ENCODE assay signal across 21 mouse cellular contexts in genomic region chr9:95256680-95257316, GRCm38 (mm10).
DNase-seq lines count a peak whose midpoint lies in the region; ATAC-seq and TF ChIP-seq lines count a peak whose summit lies in the region.
"Had no signal": no experiment of that assay in that cellular context is flagged by ENCODE, and none has a peak within 500 bp of the region (broad histone marks: within the 10 kb centered on the region; RNA-seq: fewer than 3 reads in every experiment).

No protein-coding gene starts in this region.

- no peaks in the 10 kb centered on the region for H3K4me1 ChIP-seq in lung, adult 2 months (ENCODE audit: control insufficient read depth, insufficient read depth, low read length)
- H3K4me1 ChIP-seq in heart, embryonic 11.5 days (ENCODE audit: control insufficient read depth, insufficient read depth, low read length): no peaks in the 10 kb centered on the region
- H3K4me1 ChIP-seq: limb, embryonic 15.5 days; liver, embryonic 15.5 days had no signal

- TF ChIP-seq POLR2A in lung, adult 2 months (IDR thresholded peaks at IDR 0.05; ENCODE audit: borderline replicate concordance, extremely low read depth, low read depth, low read length): no peak

- peak; percentile 73 for ATAC-seq in frontal cortex, adult (ENCODE audit: low TSS enrichment)
- peak; percentile 80 for ATAC-seq in heart, embryonic 11.5 days (replicated peaks; ENCODE audit: insufficient number of reproducible peaks, low FRiP score, low TSS enrichment)
- ATAC-seq in granulocyte monocyte progenitor cell, adult 5-6 weeks (replicated peaks; ENCODE audit: poor library complexity, severe bottlenecking): no peak
- ATAC-seq: activated CD4-positive, CD25-positive, alpha-beta regulatory T cell, adult 4 months; hindbrain, postnatal 0 days; intestine, postnatal 0 days had no signal

- intact Hi-C loops in heart, postnatal 10 days (cut with DNase I): no loop called here

- H3K36me3 ChIP-seq in heart, embryonic 11.5 days (ENCODE audit: control insufficient read depth, insufficient read depth, low read length): no peaks in the 10 kb centered on the region
- H3K36me3 ChIP-seq: G1E; limb, embryonic 15.5 days; liver, embryonic 15.5 days had no signal

- H3K4me3 ChIP-seq in lung, adult 2 months (replicated peaks; ENCODE audit: extremely low read depth, low read depth, low read length): no peak overlapping the region
- peak overlapping the region; percentile 17; the same call in 1 of the 2 replicates for H3K4me3 ChIP-seq in heart, embryonic 11.5 days (ENCODE audit: low read depth, low read length)
- H3K4me3 ChIP-seq: limb, embryonic 15.5 days; liver, embryonic 15.5 days; megakaryocyte, embryonic 14.5 days had no signal

- TF ChIP-seq CTCF in lung, adult 2 months (IDR thresholded peaks at IDR 0.05; ENCODE audit: insufficient read depth, low read length): no peak

- DNase-seq in frontal cortex, postnatal 25 days (ENCODE audit: low spot score in 2 of 2): no peak
- peak; percentile 7 for DNase-seq in lung, postnatal 10 days
- no peak for DNase-seq in lung, adult 2 months
- peak; percentile 40 to 42 for DNase-seq in heart, postnatal 10 days
- no peak for DNase-seq in spleen, postnatal 14 days (ENCODE audit: low spot score in 2 of 2)
- DNase-seq: adrenal gland, postnatal 14 days; cerebellum, adult 9-11 months; gastrocnemius, postnatal 10 days; kidney, postnatal 10 days; layer of hippocampus, postnatal 36 days; right cerebral cortex, postnatal 25 days had no signal

- H3K9ac ChIP-seq in heart, embryonic 11.5 days (ENCODE audit: low read depth, low read length): no peak overlapping the region
- H3K9ac ChIP-seq: limb, embryonic 15.5 days; liver, embryonic 15.5 days had no signal

- WGBS in lung, adult 2 months: 50% methylated on average over 21 of the region's 21 CpGs
- WGBS in heart, embryonic 11.5 days (ENCODE audit: insufficient replicate concordance): 35% methylated on average over 21 of the region's 21 CpGs

- peak overlapping the region; percentile 50 for H3K4me2 ChIP-seq in heart, embryonic 11.5 days
- H3K4me2 ChIP-seq: limb, embryonic 15.5 days; liver, embryonic 15.5 days had no signal

- no peaks in the 10 kb centered on the region for H3K27me3 ChIP-seq in heart, embryonic 11.5 days (ENCODE audit: control insufficient read depth, insufficient read depth, low read length)
- H3K27me3 ChIP-seq: limb, embryonic 15.5 days; liver, embryonic 15.5 days had no signal

- H3K27ac ChIP-seq in heart, embryonic 11.5 days (ENCODE audit: low read depth, low read length): peak overlapping the region; percentile 73
- H3K27ac ChIP-seq: hindbrain, postnatal 0 days; limb, embryonic 15.5 days; liver, embryonic 15.5 days had no signal

- no peaks in the 10 kb centered on the region for H3K9me3 ChIP-seq in heart, embryonic 11.5 days (replicated peaks; ENCODE audit: control insufficient read depth, low read length)
- H3K9me3 ChIP-seq: limb, embryonic 15.5 days; liver, embryonic 15.5 days had no signal

Comparison
In these comparisons a context has a peak if more than half of its experiments do, and no peak if none do; other contexts are left out.
1. DNase-seq: peak in lung, postnatal 10 days (single experiment) and heart, postnatal 10 days (2 of 2); none in frontal cortex, postnatal 25 days (0 of 2), lung, adult 2 months (single experiment) and spleen, postnatal 14 days (0 of 2).